Mouse (Mus musculus): ENCODE results near the gene Igsf3. TPM values are rescaled to one million over a fixed set of nuclear protein-coding genes. Genes with fewer than 3 reads are reported as not detected.
A peak's percentile ranks its signal among the peaks of the same experiment; 100 is the strongest.

The Igsf3 gene
- polyA plus RNA-seq, 1 experiment = 5.4 TPM

GRCm38 (mm10) chr3:101444437-101444836 is 67.6 kb downstream of the Igsf3 start:
- no peak for DNase-seq (ENCODE audit: low read depth)

GRCm38 (mm10) chr3:101447239-101447638 is 70.4 kb downstream of the Igsf3 start:
- DNase-seq (ENCODE audit: low read depth) = no peak

GRCm38 (mm10) chr3:101448765-101449164 is 71.9 kb downstream of the Igsf3 start:
- no peak for DNase-seq (ENCODE audit: low read depth)

GRCm38 (mm10) chr3:101450811-101451428 is 74.0 kb downstream of the Igsf3 start:
- DNase-seq (ENCODE audit: low read depth) = no peak

- no peak for DNase-seq (ENCODE audit: low read depth)
Measured at GRCm38 (mm10) chr3:101460618-101461017, 83.7 kb downstream of the Igsf3 start.

- no peak for DNase-seq (ENCODE audit: low read depth)
Measured at GRCm38 (mm10) chr3:101461046-101461445, 84.2 kb downstream of the Igsf3 start.

- no peak for DNase-seq (ENCODE audit: low read depth)
Measured at GRCm38 (mm10) chr3:101461816-101462215, 84.9 kb downstream of the Igsf3 start.

GRCm38 (mm10) chr3:101462294-101462693 is 85.4 kb downstream of the Igsf3 start:
- no peak for DNase-seq (ENCODE audit: low read depth)

- no peak for DNase-seq (ENCODE audit: low read depth)
Measured at GRCm38 (mm10) chr3:101463491-101463890, 86.6 kb downstream of the Igsf3 start.

- DNase-seq (ENCODE audit: low read depth) = no peak
Measured at GRCm38 (mm10) chr3:101469675-101470074, 92.8 kb downstream of the Igsf3 start.

- DNase-seq (ENCODE audit: low read depth) = no peak
Measured at GRCm38 (mm10) chr3:101471881-101472280, 95.0 kb downstream of the Igsf3 start.

GRCm38 (mm10) chr3:101481951-101482350 is 105.1 kb downstream of the Igsf3 start:
- DNase-seq (ENCODE audit: low read depth) = no peak

GRCm38 (mm10) chr3:101483256-101483983 is 106.5 kb downstream of the Igsf3 start:
- DNase-seq (ENCODE audit: low read depth) = no peak

GRCm38 (mm10) chr3:101486054-101486765 is 109.3 kb downstream of the Igsf3 start:
- no peak for DNase-seq (ENCODE audit: low read depth)

- DNase-seq (ENCODE audit: low read depth) = no peak
Measured at GRCm38 (mm10) chr3:101487436-101487835, 110.6 kb downstream of the Igsf3 start.

- DNase-seq (ENCODE audit: low read depth) = no peak
Measured at GRCm38 (mm10) chr3:101488204-101488603, 111.3 kb downstream of the Igsf3 start.

- no peak for DNase-seq (ENCODE audit: low read depth)
Measured at GRCm38 (mm10) chr3:101490515-101490914, 113.6 kb downstream of the Igsf3 start.

- no peak for DNase-seq (ENCODE audit: low read depth)
Measured at GRCm38 (mm10) chr3:101492908-101493307, 116.0 kb downstream of the Igsf3 start.

- DNase-seq (ENCODE audit: low read depth) = peak; percentile 46
Measured at GRCm38 (mm10) chr3:101493937-101494459, 117.1 kb downstream of the Igsf3 start.

GRCm38 (mm10) chr3:101497432-101498030 is 120.6 kb downstream of the Igsf3 start:
- DNase-seq (ENCODE audit: low read depth) = no peak

- DNase-seq (ENCODE audit: low read depth) = no peak
Measured at GRCm38 (mm10) chr3:101499906-101500305, 123.0 kb downstream of the Igsf3 start.

- no peak for DNase-seq (ENCODE audit: low read depth)
Measured at GRCm38 (mm10) chr3:101500393-101501051, 123.6 kb downstream of the Igsf3 start.
